Mouse (Mus musculus) ES-E14 (cell line): ENCODE measurements around the gene Mrpl16. TPM values are rescaled to one million over a fixed set of nuclear protein-coding genes. Genes with fewer than 3 reads are reported as not detected.

Source experiments
- DNase-seq: peaks from one replicate; pipeline ENCODE4 v3.0.0-alpha.2; 2013; ENCODE audit warnings: low read depth, low spot score
- H3K27ac ChIP-seq: 2 replicates; pipeline ENCODE4 v1.5.1; 2012; ENCODE audit warnings: low read depth, mild to moderate bottlenecking, low read length, moderate library complexity, mixed read lengths; ENCODE audit not compliant: poor library complexity, insufficient read depth, severe bottlenecking
- H3K36me3 ChIP-seq: 2 replicates; pipeline ENCODE4 v1.6.1; 2012; ENCODE audit warnings: mild to moderate bottlenecking, low read length, moderate library complexity, mixed read lengths; ENCODE audit not compliant: control insufficient read depth, poor library complexity, insufficient read depth, severe bottlenecking
- H3K4me1 ChIP-seq, 2 experiments: fragments of 150-350 bp in 1 of 2; sonication (generic) in 1 of 2; 2 replicates each; pipeline ENCODE4 v1.6.1; 2012; ENCODE audit warnings: low read length in 2 of 2, mild to moderate bottlenecking in 1 of 2, mixed read lengths in 1 of 2; ENCODE audit not compliant: control insufficient read depth in 2 of 2, insufficient read depth in 2 of 2, poor library complexity in 1 of 2
- H3K4me3 ChIP-seq, 2 experiments: fragments of 150-350 bp in 1 of 2; sonication (generic) in 1 of 2; 2 replicates each; pipeline ENCODE4 v1.5.1; 2012; ENCODE audit warnings: low read length in 2 of 2, low read depth in 1 of 2, mild to moderate bottlenecking in 1 of 2, mixed read lengths in 1 of 2; ENCODE audit not compliant: insufficient read depth in 1 of 2, poor library complexity in 1 of 2, severe bottlenecking in 1 of 2
- H3K9ac ChIP-seq: 2 replicates; pipeline ENCODE4 v1.6.1; 2012; ENCODE audit warnings: low read depth, mild to moderate bottlenecking, low read length, mixed read lengths; ENCODE audit not compliant: poor library complexity, insufficient read depth, severe bottlenecking
- H3K9me3 ChIP-seq: fragments of 150-350 bp; sonication (generic); 2 replicates; pipeline ENCODE4 v1.6.1; 2012; ENCODE audit warnings: low read depth, mild to moderate bottlenecking, low read length; ENCODE audit not compliant: control insufficient read depth, insufficient read depth
- CHD2 ChIP-seq: IDR thresholded peaks from 2 replicates; pipeline ENCODE4 v1.6.1; 2014; ENCODE audit warnings: mild to moderate bottlenecking, low read depth, low read length, inconsistent platforms
- HCFC1 ChIP-seq: IDR thresholded peaks from 2 replicates; pipeline ENCODE4 v1.6.1; 2012; ENCODE audit warnings: low read length, inconsistent platforms, borderline replicate concordance; ENCODE audit not compliant: insufficient read depth
- MAFK ChIP-seq: IDR thresholded peaks from 2 replicates; pipeline ENCODE4 v1.6.1; 2014; ENCODE audit warnings: mild to moderate bottlenecking, low read depth, low read length, inconsistent platforms; ENCODE audit not compliant: insufficient read depth
- ZC3H11A ChIP-seq: IDR thresholded peaks from 2 replicates; pipeline ENCODE4 v1.6.1; 2012; ENCODE audit warnings: low read depth, mild to moderate bottlenecking, inconsistent platforms, low read length, borderline replicate concordance
- ZNF384 ChIP-seq: IDR thresholded peaks from 2 replicates; pipeline ENCODE4 v1.6.1; 2012; ENCODE audit warnings: low read depth, low read length, inconsistent platforms
- in situ Hi-C, 2 experiments: fragments of 600-800 bp; cut with MboI; formaldehyde crosslinking; loops; one replicate each; pipeline ENCODE4 v1.15.1; 2025; ENCODE audit warnings: low sequenced_read_pairs in 2 of 2, inconsistent platforms in 1 of 2; ENCODE audit not compliant: unreplicated experiment in 2 of 2
- total RNA-seq: library from RNA; depleted of rRNA; stranded (reverse); fragments of 300-350 nt; gene quantifications from 2 replicates; pipeline ENCODE4 v1.2.3, GENCODE M21; 2012; rRNA removed

Mrpl16 gene
- total RNA-seq, 1 experiment: 36.0 TPM

- Histone ChIP-seq H3K9ac (peak overlapping the region; percentile 55; the same call in 1 of the 2 replicates), H3K4me1 (peaks cover 0 to 17% of the 10 kb centered on the region in 2 experiments; a peak in 3 of 4 replicates), H3K36me3 (peaks cover 3% of the 10 kb centered on the region; the same call in 1 of the 2 replicates), H3K27ac (no peak overlapping the region), H3K9me3 (no peaks in the 10 kb centered on the region), H3K4me3 (peak overlapping the region; percentile 88 to 96; a peak in 3 of 4 replicates)
- no peak for TF ChIP-seq HCFC1
- TF ChIP-seq ZNF384: no peak
- no peak for TF ChIP-seq ZC3H11A
- no peak; the same call in 1 of the 2 replicates for TF ChIP-seq CHD2
- no peak for TF ChIP-seq MAFK
- in situ Hi-C loops: no loop called here
- DNase-seq: no peak
Measured at GRCm38 (mm10) chr19:11819800-11820199, 49.6 kb downstream of the Mrpl16 start.

DNA sequence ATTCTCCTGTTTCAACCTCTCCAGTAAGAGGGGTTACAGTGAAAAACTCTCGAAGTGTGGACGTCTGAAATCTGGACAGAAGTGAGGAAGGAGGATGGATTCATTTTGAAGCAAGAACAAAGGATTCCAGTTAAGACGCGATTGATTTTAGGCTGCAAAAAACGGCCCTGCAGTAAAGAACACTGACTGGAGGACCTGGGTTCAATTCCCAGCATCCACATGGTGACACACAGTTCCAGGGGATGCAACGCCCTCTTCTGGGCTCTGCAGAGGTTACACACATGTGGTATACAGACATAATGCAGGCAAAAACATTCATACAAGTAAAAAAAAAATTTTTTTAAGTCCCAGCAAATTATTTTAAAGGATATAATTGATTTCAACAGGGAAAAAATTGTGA is 50.0 kb downstream of the Mrpl16 start:
- peaks cover 3% of the 10 kb centered on the region; the same call in 1 of the 2 replicates for H3K36me3 ChIP-seq
- H3K4me1 ChIP-seq: peaks cover 0 to 13% of the 10 kb centered on the region in 2 experiments; a peak in 3 of 4 replicates
- peak overlapping the region; percentile 55; the same call in 1 of the 2 replicates for H3K9ac ChIP-seq
- peak overlapping the region in 1 of 2 experiments; percentile 44; a peak in 3 of 4 replicates for H3K4me3 ChIP-seq
- DNase-seq: no peak
- in situ Hi-C loops: no loop called here
- H3K9me3 ChIP-seq: no peaks in the 10 kb centered on the region
- no peak overlapping the region for H3K27ac ChIP-seq
- TF ChIP-seq HCFC1 (no peak), CHD2 (no peak), ZNF384 (no peak), ZC3H11A (no peak), MAFK (no peak)

- in situ Hi-C loops: no loop called here
Measured at GRCm38 (mm10) chr19:11823346-11824065, 53.3 kb downstream of the Mrpl16 start.

More at GRCm38 (mm10) chr19:11823346-11824065, 53.3 kb downstream of the Mrpl16 start:
- peak overlapping the region; percentile 45 for H3K27ac ChIP-seq
- TF ChIP-seq HCFC1 (no peak), ZC3H11A (no peak), ZNF384 (no peak), CHD2 (no peak), MAFK (no peak)
- no peak for DNase-seq
- no peaks in the 10 kb centered on the region for H3K36me3 ChIP-seq
- H3K4me1 ChIP-seq: peaks cover 0 to 8% of the 10 kb centered on the region in 2 experiments; a peak in 3 of 4 replicates
- no peak overlapping the region for H3K9ac ChIP-seq
- no peak overlapping the region for H3K4me3 ChIP-seq
- no peaks in the 10 kb centered on the region for H3K9me3 ChIP-seq

Other genes starting within 250 kb of the Mrpl16 start
- 0.58 and 1.8 TPM in 2 replicates for gene Ms4a4d, start 233.6 kb upstream of the Mrpl16 start, total RNA-seq
- gene Ms4a6d, start 165.5 kb upstream of the Mrpl16 start, total RNA-seq: 2.3 and 4.0 TPM in 2 replicates
- gene Ms4a2, start 146.7 kb upstream of the Mrpl16 start, total RNA-seq: not detected in 2 replicates
- gene Ms4a3, start 129.5 kb upstream of the Mrpl16 start, total RNA-seq: not detected in 2 replicates
- gene Oosp2, start 109.8 kb upstream of the Mrpl16 start, total RNA-seq: not detected in 2 replicates
- not detected in 2 replicates for gene Oosp1, start 79.2 kb upstream of the Mrpl16 start, total RNA-seq
- not detected in 2 replicates for gene Oosp3, start 73.3 kb upstream of the Mrpl16 start, total RNA-seq
- gene Gif, start 22.8 kb upstream of the Mrpl16 start, total RNA-seq: not detected in 2 replicates
- 21.6 and 34.3 TPM in 2 replicates for gene Stx3, start 49.0 kb downstream of the Mrpl16 start, total RNA-seq
- gene Olfr1417, start 68.8 kb downstream of the Mrpl16 start, total RNA-seq: not detected in 2 replicates
- not detected in 2 replicates for gene Olfr1418, start 90.7 kb downstream of the Mrpl16 start, total RNA-seq
- not detected in 2 replicates for gene Olfr1419, start 104.7 kb downstream of the Mrpl16 start, total RNA-seq
- gene Olfr1420, start 116.2 kb downstream of the Mrpl16 start, total RNA-seq: not detected in 2 replicates
- gene Patl1, start 142.0 kb downstream of the Mrpl16 start, total RNA-seq: 9.8 and 10.7 TPM in 2 replicates
- gene Osbp, start 195.6 kb downstream of the Mrpl16 start, total RNA-seq: 15.8 and 18.5 TPM in 2 replicates